Mouse (Mus musculus) thymus, adult 2 months (tissue): Measurements from ENCODE around the gene Grip1.

Experiments used
- CTCF ChIP-seq: fragments of 200-500 bp; IDR thresholded peaks from 2 replicates; pipeline ENCODE4 v1.5.1; 2012; ENCODE audit warnings: mild to moderate bottlenecking, control low read depth, low read length, moderate library complexity, borderline replicate concordance; ENCODE audit not compliant: control insufficient read depth, poor library complexity, insufficient read depth; ENCODE audit errors: extremely low read depth
- POLR2A ChIP-seq: fragments of 200-500 bp; IDR thresholded peaks from 2 replicates; pipeline ENCODE4 v1.6.1; 2012; ENCODE audit warnings: mild to moderate bottlenecking, low read length, control low read depth, moderate library complexity; ENCODE audit not compliant: control insufficient read depth, poor library complexity, insufficient read depth; ENCODE audit errors: extremely low read depth

DNA sequence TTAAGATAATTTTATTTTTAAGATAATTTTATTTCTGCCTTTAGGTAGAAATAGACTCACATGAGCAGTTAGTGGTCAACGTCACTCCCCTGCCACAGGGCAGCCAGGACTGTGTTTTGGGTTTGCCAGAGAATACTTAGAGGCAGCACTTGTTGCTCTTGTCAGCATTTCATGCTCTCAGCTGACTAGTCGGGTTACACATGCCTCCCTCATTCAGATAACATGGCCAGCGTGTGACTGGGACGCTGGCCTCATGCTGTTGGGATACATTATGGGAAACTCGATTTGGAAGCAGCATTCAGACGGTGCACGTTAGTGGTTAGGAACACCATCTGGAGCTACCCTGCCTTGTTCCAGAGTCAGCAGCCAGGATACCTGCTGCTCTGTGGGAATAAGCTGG is 453.2 kb downstream of the Grip1 start:
- TF ChIP-seq CTCF (no peak), POLR2A (no peak)
